Mouse (Mus musculus): ENCODE results near the gene Ank2. TPM values are rescaled to one million over a fixed set of nuclear protein-coding genes. Genes with fewer than 3 reads are reported as not detected.
A peak's percentile ranks its signal among the peaks of the same experiment; 100 is the strongest.

Ank2 gene
- total and polyA plus RNA-seq, 2 experiments from 2014 or later, result 160 to 575 TPM

DNA sequence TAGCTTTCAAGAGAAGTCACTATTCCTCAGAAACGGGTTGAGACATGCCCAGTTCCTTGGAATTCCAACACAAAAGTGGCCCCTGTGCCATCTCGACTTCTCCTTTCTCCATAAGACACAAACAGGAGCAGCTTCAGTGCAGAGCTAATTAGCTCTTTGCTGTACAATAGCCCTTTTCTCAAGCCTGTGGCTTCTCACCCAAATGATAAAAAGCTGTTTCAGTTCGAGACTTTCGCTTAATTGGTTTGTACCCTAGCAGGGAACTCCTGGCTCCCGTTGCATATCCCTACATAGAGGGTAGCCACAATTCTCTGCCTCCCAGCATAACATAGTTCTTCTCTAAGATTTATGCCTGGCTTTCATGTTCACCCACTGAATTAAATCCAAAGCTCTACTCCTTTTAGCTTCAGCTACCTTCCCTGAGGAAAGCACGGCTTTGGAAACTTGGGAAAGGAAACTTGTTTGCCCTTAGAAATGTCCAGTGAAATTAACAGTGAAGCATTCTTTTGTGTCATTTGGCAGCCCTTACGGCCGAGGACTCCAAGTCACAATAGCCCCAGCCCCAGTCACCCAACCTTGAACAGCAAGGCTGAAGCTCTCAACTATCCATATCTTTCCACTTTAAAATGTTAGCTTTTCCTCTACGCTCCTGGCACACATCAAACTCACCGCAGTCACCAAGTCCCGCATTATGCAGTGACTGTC is 123.0 kb downstream of the Ank2 start:
- H3K9ac ChIP-seq, result no peak overlapping the region
- no peaks in the 10 kb centered on the region for H3K27me3 ChIP-seq (ENCODE audit: insufficient read depth, low read length)
- H3K36me3 ChIP-seq (ENCODE audit: insufficient read depth), result peaks cover 5% of the 10 kb centered on the region; the same call in 1 of the 2 replicates
- H3K9me3 ChIP-seq (ENCODE audit: low read length), result no peaks in the 10 kb centered on the region
- no peak overlapping the region for H3K4me3 ChIP-seq (ENCODE audit: low read depth, low read length)
- H3K27ac ChIP-seq (ENCODE audit: low read depth, low read length), result 0 out of 2 replicates have a peak overlapping the region, but pooled peaks have one; percentile 40
- TF ChIP-seq CTCF (IDR thresholded peaks at IDR 0.05; ENCODE audit: low read depth), result no peak
- ATAC-seq (peak; percentile 38), DNase-seq (peak; percentile 22)
- no peaks in the 10 kb centered on the region for H3K4me1 ChIP-seq (ENCODE audit: insufficient read depth)
- WGBS, result 16% methylated on average over 11 of the region's 11 CpGs
- H3K4me2 ChIP-seq (ENCODE audit: low read depth), result peak overlapping the region; percentile 19

DNA sequence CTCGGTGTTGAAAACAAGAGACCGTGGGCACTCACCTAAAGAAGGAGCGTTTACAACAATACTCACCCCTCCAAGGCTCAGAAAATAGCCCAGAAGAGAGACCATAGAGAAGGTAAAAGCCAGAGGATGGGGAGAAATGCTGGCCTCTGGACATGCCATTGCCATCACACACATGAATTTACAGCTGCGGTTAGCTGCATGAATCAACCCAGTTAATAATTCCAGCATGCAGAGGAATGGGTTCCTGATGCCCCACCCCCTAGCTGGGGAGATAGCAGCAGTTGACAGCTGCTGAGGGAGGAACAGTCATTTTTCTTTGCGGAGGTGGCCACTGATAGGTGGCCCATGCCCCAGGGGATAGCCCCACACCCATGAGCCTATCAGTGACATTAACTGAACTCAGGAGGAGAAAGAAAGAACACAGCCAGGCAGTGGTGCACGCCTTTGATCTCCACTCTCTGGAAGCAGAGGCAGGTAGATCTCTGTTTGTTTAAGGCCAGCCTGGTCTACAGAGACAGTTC is 124.9 kb downstream of the Ank2 start:
- Histone ChIP-seq H3K9ac (no peak overlapping the region), H3K9me3 (ENCODE audit: low read length) (no peaks in the 10 kb centered on the region), H3K4me2 (ENCODE audit: low read depth) (no peak overlapping the region), H3K27ac (ENCODE audit: low read depth, low read length) (no peak overlapping the region), H3K36me3 (ENCODE audit: insufficient read depth) (peaks cover 2% of the 10 kb centered on the region; the same call in 1 of the 2 replicates), H3K4me3 (ENCODE audit: low read depth, low read length) (no peak overlapping the region), H3K27me3 (ENCODE audit: insufficient read depth, low read length) (no peaks in the 10 kb centered on the region), H3K4me1 (ENCODE audit: insufficient read depth) (no peaks in the 10 kb centered on the region)
- 94% methylated on average over 6 of the region's 6 CpGs for WGBS
- ATAC-seq (no peak), DNase-seq (no peak)
- TF ChIP-seq CTCF (IDR thresholded peaks at IDR 0.05; ENCODE audit: low read depth), result no peak

GRCm38 (mm10) chr3:127371774-127372173 is 127.4 kb downstream of the Ank2 start:
- Histone ChIP-seq H3K27ac (ENCODE audit: low read depth, low read length) (no peak overlapping the region), H3K4me3 (ENCODE audit: low read depth, low read length) (no peak overlapping the region), H3K4me2 (ENCODE audit: low read depth) (no peak overlapping the region), H3K4me1 (ENCODE audit: insufficient read depth) (no peaks in the 10 kb centered on the region), H3K36me3 (ENCODE audit: insufficient read depth) (no peaks in the 10 kb centered on the region), H3K9ac (no peak overlapping the region), H3K27me3 (ENCODE audit: insufficient read depth, low read length) (no peaks in the 10 kb centered on the region), H3K9me3 (ENCODE audit: low read length) (no peaks in the 10 kb centered on the region)
- 96% methylated on average over 1 of the region's 1 CpGs for WGBS
- ATAC-seq (no peak), DNase-seq (no peak)
- no peak; the same call in 1 of the 2 replicates for TF ChIP-seq CTCF (IDR thresholded peaks at IDR 0.05; ENCODE audit: low read depth)

DNA sequence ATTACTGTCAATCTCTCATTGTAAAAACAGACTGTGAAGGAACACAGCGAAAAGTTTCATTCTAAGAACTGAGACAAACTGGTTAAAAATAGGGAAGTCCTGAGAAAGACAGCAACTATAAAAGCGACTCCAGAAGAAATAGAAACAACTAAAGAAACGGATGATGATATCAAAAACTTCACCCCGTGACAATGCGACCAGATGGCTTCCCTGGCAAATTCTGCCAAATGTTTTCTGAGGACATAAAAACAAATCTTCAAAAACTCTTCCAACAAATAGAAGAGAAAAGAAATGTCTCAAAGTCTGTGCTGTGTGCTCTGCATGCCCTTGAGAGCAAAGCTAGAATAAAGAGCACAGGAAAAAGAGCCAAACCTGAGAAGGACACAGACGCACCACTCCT is 129.6 kb downstream of the Ank2 start:
- WGBS, result 51% methylated on average over 6 of the region's 6 CpGs
- DNase-seq (peak; percentile 24), ATAC-seq (no peak)
- Histone ChIP-seq H3K27me3 (ENCODE audit: insufficient read depth, low read length) (no peaks in the 10 kb centered on the region), H3K9me3 (ENCODE audit: low read length) (no peaks in the 10 kb centered on the region), H3K4me2 (ENCODE audit: low read depth) (no peak overlapping the region), H3K36me3 (ENCODE audit: insufficient read depth) (no peaks in the 10 kb centered on the region), H3K4me3 (ENCODE audit: low read depth, low read length) (no peak overlapping the region), H3K27ac (ENCODE audit: low read depth, low read length) (no peak overlapping the region), H3K9ac (no peak overlapping the region), H3K4me1 (ENCODE audit: insufficient read depth) (no peaks in the 10 kb centered on the region)
- TF ChIP-seq CTCF (IDR thresholded peaks at IDR 0.05; ENCODE audit: low read depth), result no peak

DNA sequence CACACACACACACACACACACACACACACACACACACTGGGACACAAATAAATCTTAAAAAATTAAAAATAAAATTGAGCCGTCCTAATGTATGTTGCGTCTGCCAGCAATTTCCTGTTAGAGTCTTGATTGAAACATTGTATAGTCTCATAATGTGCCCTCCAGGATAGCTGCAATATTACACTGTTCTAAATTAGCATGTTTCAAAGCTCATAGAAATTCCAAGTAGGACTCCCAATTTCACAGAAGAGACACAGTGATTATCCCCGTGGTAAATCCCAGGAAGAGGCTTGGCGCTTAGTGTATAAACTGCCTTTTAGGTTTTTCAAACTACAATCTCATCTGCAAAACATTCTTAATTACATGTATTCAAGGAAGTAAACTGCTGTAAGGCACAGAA is 131.7 kb downstream of the Ank2 start:
- 0 out of 2 replicates have a peak, but pooled peaks cover 2% of the 10 kb centered on the region for H3K4me1 ChIP-seq (ENCODE audit: insufficient read depth)
- no peaks in the 10 kb centered on the region for H3K36me3 ChIP-seq (ENCODE audit: insufficient read depth)
- ATAC-seq (peak; percentile 57), DNase-seq (no peak)
- no peak overlapping the region for H3K9ac ChIP-seq
- no peak overlapping the region for H3K4me2 ChIP-seq (ENCODE audit: low read depth)
- H3K4me3 ChIP-seq (ENCODE audit: low read depth, low read length), result no peak overlapping the region
- 68% methylated on average over 4 of the region's 4 CpGs for WGBS
- no peak for TF ChIP-seq CTCF (IDR thresholded peaks at IDR 0.05; ENCODE audit: low read depth)
- H3K9me3 ChIP-seq (ENCODE audit: low read length), result no peaks in the 10 kb centered on the region
- no peak overlapping the region for H3K27ac ChIP-seq (ENCODE audit: low read depth, low read length)
- no peaks in the 10 kb centered on the region for H3K27me3 ChIP-seq (ENCODE audit: insufficient read depth, low read length)

GRCm38 (mm10) chr3:127363512-127363911 is 135.6 kb downstream of the Ank2 start:
- Histone ChIP-seq H3K9ac (no peak overlapping the region), H3K4me1 (ENCODE audit: insufficient read depth) (0 out of 2 replicates have a peak, but pooled peaks cover 2% of the 10 kb centered on the region), H3K4me2 (ENCODE audit: low read depth) (no peak overlapping the region), H3K27me3 (ENCODE audit: insufficient read depth, low read length) (no peaks in the 10 kb centered on the region), H3K4me3 (ENCODE audit: low read depth, low read length) (no peak overlapping the region), H3K9me3 (ENCODE audit: low read length) (no peaks in the 10 kb centered on the region), H3K36me3 (ENCODE audit: insufficient read depth) (no peaks in the 10 kb centered on the region), H3K27ac (ENCODE audit: low read depth, low read length) (peak overlapping the region; percentile 29; the same call in 1 of the 2 replicates)
- ATAC-seq (peak; percentile 75), DNase-seq (peak; percentile 52)
- 54% methylated on average over 15 of the region's 15 CpGs for WGBS
- no peak for TF ChIP-seq CTCF (IDR thresholded peaks at IDR 0.05; ENCODE audit: low read depth)

Data from forebrain, postnatal 0 days (tissue).